Mouse (Mus musculus): Measurements from ENCODE around the gene Col28a1. TPM values are rescaled to one million over a fixed set of nuclear protein-coding genes. Genes with fewer than 3 reads are reported as not detected.
A peak's percentile ranks its signal among the peaks of the same experiment; 100 is the strongest.

Gene Col28a1
- polyA plus RNA-seq (2014; fragmentation: Nextera tagmentation; extraction: Ambion mirVana), result 0.15 and 0.42 TPM in 2 replicates

GRCm38 (mm10) chr6:8192517-8192916 lies at the start of gene Col28a1:
Col28a1 (minus strand) TSS chr6:8192617.
- H3K4me2 ChIP-seq (ENCODE audit: low read length), result no peak within 1 kb of the TSS
- H3K36me3 ChIP-seq (ENCODE audit: control insufficient read depth, insufficient read depth, low read length), result no peaks in the 10 kb centered on the region
- H3K4me1 ChIP-seq (ENCODE audit: control insufficient read depth, insufficient read depth, low read length), result no peaks in the 10 kb centered on the region
- ATAC-seq (no peak), DNase-seq (ENCODE audit: low spot score) (no peak)
- no peak within 1 kb of the TSS for H3K9ac ChIP-seq (ENCODE audit: low read length)
- no peaks in the 10 kb centered on the region for H3K27me3 ChIP-seq (replicated peaks; ENCODE audit: control insufficient read depth, insufficient read depth, low read length)
- H3K27ac ChIP-seq (ENCODE audit: low read depth, low read length), result no peak within 1 kb of the TSS
- H3K4me3 ChIP-seq (ENCODE audit: low read depth, low read length), result no peak within 1 kb of the TSS
- H3K9me3 ChIP-seq (replicated peaks; ENCODE audit: control insufficient read depth, low read length), result no peaks in the 10 kb centered on the region

GRCm38 (mm10) chr6:8228596-8228995 lies 36.2 kb upstream of the Col28a1 start:
- no peaks in the 10 kb centered on the region for H3K9me3 ChIP-seq (replicated peaks; ENCODE audit: control insufficient read depth, low read length)
- no peaks in the 10 kb centered on the region for H3K4me1 ChIP-seq (ENCODE audit: control insufficient read depth, insufficient read depth, low read length)
- H3K4me2 ChIP-seq (ENCODE audit: low read length), result no peak overlapping the region
- no peak overlapping the region for H3K9ac ChIP-seq (ENCODE audit: low read length)
- peaks cover 29% of the 10 kb centered on the region for H3K36me3 ChIP-seq (ENCODE audit: control insufficient read depth, insufficient read depth, low read length)
- no peak overlapping the region for H3K27ac ChIP-seq (ENCODE audit: low read depth, low read length)
- H3K4me3 ChIP-seq (ENCODE audit: low read depth, low read length), result no peak overlapping the region
- DNase-seq (ENCODE audit: low spot score) (no peak), ATAC-seq (no peak)
- WGBS, result 87% methylated on average over 3 of the region's 3 CpGs
- no peaks in the 10 kb centered on the region for H3K27me3 ChIP-seq (replicated peaks; ENCODE audit: control insufficient read depth, insufficient read depth, low read length)

GRCm38 (mm10) chr6:8227035-8227434 lies 34.6 kb upstream of the Col28a1 start:
- peaks cover 23% of the 10 kb centered on the region for H3K36me3 ChIP-seq (ENCODE audit: control insufficient read depth, insufficient read depth, low read length)
- no peak overlapping the region for H3K4me2 ChIP-seq (ENCODE audit: low read length)
- H3K9me3 ChIP-seq (replicated peaks; ENCODE audit: control insufficient read depth, low read length), result no peaks in the 10 kb centered on the region
- H3K9ac ChIP-seq (ENCODE audit: low read length), result no peak overlapping the region
- ATAC-seq (no peak), DNase-seq (ENCODE audit: low spot score) (no peak)
- H3K4me3 ChIP-seq (ENCODE audit: low read depth, low read length), result no peak overlapping the region
- no peaks in the 10 kb centered on the region for H3K27me3 ChIP-seq (replicated peaks; ENCODE audit: control insufficient read depth, insufficient read depth, low read length)
- H3K27ac ChIP-seq (ENCODE audit: low read depth, low read length), result no peak overlapping the region
- no peaks in the 10 kb centered on the region for H3K4me1 ChIP-seq (ENCODE audit: control insufficient read depth, insufficient read depth, low read length)
- 85% methylated on average over 3 of the region's 3 CpGs for WGBS

- ATAC-seq (no peak), DNase-seq (ENCODE audit: low spot score) (no peak)
- no peak overlapping the region for H3K27ac ChIP-seq (ENCODE audit: low read depth, low read length)
- H3K27me3 ChIP-seq (replicated peaks; ENCODE audit: control insufficient read depth, insufficient read depth, low read length), result no peaks in the 10 kb centered on the region
- H3K9me3 ChIP-seq (replicated peaks; ENCODE audit: control insufficient read depth, low read length), result no peaks in the 10 kb centered on the region
- H3K4me3 ChIP-seq (ENCODE audit: low read depth, low read length), result no peak overlapping the region
- no peak overlapping the region for H3K9ac ChIP-seq (ENCODE audit: low read length)
- peak overlapping the region; percentile 45 for H3K4me2 ChIP-seq (ENCODE audit: low read length)
- peaks cover 7% of the 10 kb centered on the region; the same call in 1 of the 2 replicates for H3K4me1 ChIP-seq (ENCODE audit: control insufficient read depth, insufficient read depth, low read length)
- WGBS, result 89% methylated on average over 3 of the region's 3 CpGs
- H3K36me3 ChIP-seq (ENCODE audit: control insufficient read depth, insufficient read depth, low read length), result peaks cover 9% of the 10 kb centered on the region
Measured at GRCm38 (mm10) chr6:8210661-8211060, 18.2 kb upstream of the Col28a1 start.

- Histone ChIP-seq H3K36me3 (ENCODE audit: control insufficient read depth, insufficient read depth, low read length) (0 out of 2 replicates have a peak, but pooled peaks cover under 1% of the 10 kb centered on the region), H3K4me1 (ENCODE audit: control insufficient read depth, insufficient read depth, low read length) (peaks cover 7% of the 10 kb centered on the region; the same call in 1 of the 2 replicates), H3K27me3 (replicated peaks; ENCODE audit: control insufficient read depth, insufficient read depth, low read length) (no peaks in the 10 kb centered on the region), H3K4me3 (ENCODE audit: low read depth, low read length) (peak overlapping the region; percentile 82), H3K4me2 (ENCODE audit: low read length) (peak overlapping the region; percentile 45), H3K9me3 (replicated peaks; ENCODE audit: control insufficient read depth, low read length) (no peaks in the 10 kb centered on the region), H3K27ac (ENCODE audit: low read depth, low read length) (no peak overlapping the region), H3K9ac (ENCODE audit: low read length) (peak overlapping the region; percentile 91)
- 11% methylated on average over 10 of the region's 10 CpGs for WGBS
- DNase-seq (ENCODE audit: low spot score) (peak; percentile 66), ATAC-seq (peak; percentile 9)
Measured at GRCm38 (mm10) chr6:8209866-8210186, 17.4 kb upstream of the Col28a1 start.

GRCm38 (mm10) chr6:8209047-8209865 lies 16.8 kb upstream of the Col28a1 start, which contains the start of gene Mios:
Mios (plus strand) TSS chr6:8209222.
- Histone ChIP-seq H3K4me2 (ENCODE audit: low read length) (peak within 1 kb of the TSS; percentile 45), H3K9me3 (replicated peaks; ENCODE audit: control insufficient read depth, low read length) (no peaks in the 10 kb centered on the region), H3K27me3 (replicated peaks; ENCODE audit: control insufficient read depth, insufficient read depth, low read length) (no peaks in the 10 kb centered on the region), H3K36me3 (ENCODE audit: control insufficient read depth, insufficient read depth, low read length) (no peaks in the 10 kb centered on the region), H3K27ac (ENCODE audit: low read depth, low read length) (peak within 1 kb of the TSS; percentile 89), H3K4me1 (ENCODE audit: control insufficient read depth, insufficient read depth, low read length) (peaks cover 7% of the 10 kb centered on the region; the same call in 1 of the 2 replicates), H3K9ac (ENCODE audit: low read length) (peak within 1 kb of the TSS; percentile 91), H3K4me3 (ENCODE audit: low read depth, low read length) (peak within 1 kb of the TSS; percentile 82)
- WGBS, result under 1% methylated on average over 73 of the region's 90 CpGs
- peak; percentile 91 for DNase-seq (ENCODE audit: low spot score)
- ATAC-seq, result peak; percentile 98

GRCm38 (mm10) chr6:8189917-8190316 lies 2.5 kb downstream of the Col28a1 start:
- WGBS, result 70% methylated on average over 3 of the region's 3 CpGs
- no peak for ATAC-seq
- Histone ChIP-seq H3K36me3 (ENCODE audit: control insufficient read depth, insufficient read depth, low read length) (no peaks in the 10 kb centered on the region), H3K27me3 (replicated peaks; ENCODE audit: control insufficient read depth, insufficient read depth, low read length) (no peaks in the 10 kb centered on the region), H3K9me3 (replicated peaks; ENCODE audit: control insufficient read depth, low read length) (no peaks in the 10 kb centered on the region), H3K4me1 (ENCODE audit: control insufficient read depth, insufficient read depth, low read length) (no peaks in the 10 kb centered on the region), H3K9ac (ENCODE audit: low read length) (no peak overlapping the region), H3K27ac (ENCODE audit: low read depth, low read length) (no peak overlapping the region), H3K4me3 (ENCODE audit: low read depth, low read length) (no peak overlapping the region), H3K4me2 (ENCODE audit: low read length) (no peak overlapping the region)
- DNase-seq (ENCODE audit: low spot score), result no peak

- H3K4me2 ChIP-seq (ENCODE audit: low read length), result no peak overlapping the region
- ATAC-seq, result peak; percentile 80; the same call in 1 of the 2 replicates
- WGBS, result 91% methylated on average over 3 of the region's 3 CpGs
- no peaks in the 10 kb centered on the region for H3K9me3 ChIP-seq (replicated peaks; ENCODE audit: control insufficient read depth, low read length)
- H3K4me3 ChIP-seq (ENCODE audit: low read depth, low read length), result no peak overlapping the region
- H3K36me3 ChIP-seq (ENCODE audit: control insufficient read depth, insufficient read depth, low read length), result no peaks in the 10 kb centered on the region
- no peak overlapping the region for H3K9ac ChIP-seq (ENCODE audit: low read length)
- H3K4me1 ChIP-seq (ENCODE audit: control insufficient read depth, insufficient read depth, low read length), result no peaks in the 10 kb centered on the region
- DNase-seq (ENCODE audit: low spot score), result peak; percentile 72
- no peaks in the 10 kb centered on the region for H3K27me3 ChIP-seq (replicated peaks; ENCODE audit: control insufficient read depth, insufficient read depth, low read length)
- H3K27ac ChIP-seq (ENCODE audit: low read depth, low read length), result no peak overlapping the region
Measured at GRCm38 (mm10) chr6:8188599-8189233, 3.7 kb downstream of the Col28a1 start.
